Mouse (Mus musculus) right cerebral cortex, postnatal 4 days (tissue): Measurements from ENCODE around the gene Mettl27.
"Not testable (repeated sequence)": the region's sequence is repeated elsewhere in the genome, so short reads cannot be mapped to it uniquely, and the experiment has no call there.

ENCODE experiments used
- DNase-seq: peaks from one replicate; pipeline ENCODE4 v3.0.0-alpha.2; 2022

Gene Mettl27

DNA sequence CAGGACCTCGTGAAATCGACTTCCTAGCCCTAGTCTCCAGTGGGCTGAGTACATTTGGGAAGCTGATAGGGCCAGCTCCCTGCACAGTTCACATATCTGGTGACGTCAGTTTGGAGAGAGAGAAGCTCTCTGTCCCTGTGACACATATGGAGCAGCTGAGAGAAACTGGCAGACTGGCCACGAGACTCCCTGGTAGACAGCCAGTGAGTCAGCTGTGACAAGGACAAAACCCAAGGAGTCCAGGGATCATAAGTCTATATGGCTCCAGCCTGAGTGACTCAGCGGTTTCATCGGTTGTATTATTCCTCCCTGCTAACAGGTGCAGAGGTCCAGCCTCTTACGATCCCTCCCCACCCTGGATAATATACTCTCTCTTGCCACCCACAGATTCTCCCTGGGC lies 26.9 kb downstream of the Mettl27 start:
- no peak for DNase-seq

DNA sequence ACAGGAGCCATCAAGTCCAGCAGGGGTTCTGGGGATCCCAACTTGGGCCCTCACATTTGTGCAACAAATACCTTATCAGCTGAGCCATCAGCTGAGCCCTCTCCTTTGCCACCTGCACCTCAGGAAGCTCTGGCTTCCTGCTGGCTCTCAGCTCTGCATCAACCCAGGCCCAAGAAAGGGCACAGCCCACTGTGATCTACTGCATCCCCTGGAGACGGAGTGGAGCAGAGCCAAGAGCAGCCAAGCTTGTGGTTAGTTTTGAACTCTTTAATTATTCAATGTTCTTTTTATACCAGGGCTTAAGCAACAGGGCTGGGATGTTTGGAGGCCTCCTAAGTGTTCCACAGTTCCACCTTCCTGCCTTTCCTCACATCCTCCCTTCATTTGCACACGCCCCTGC lies 28.3 kb downstream of the Mettl27 start:
- DNase-seq, result no peak

DNA sequence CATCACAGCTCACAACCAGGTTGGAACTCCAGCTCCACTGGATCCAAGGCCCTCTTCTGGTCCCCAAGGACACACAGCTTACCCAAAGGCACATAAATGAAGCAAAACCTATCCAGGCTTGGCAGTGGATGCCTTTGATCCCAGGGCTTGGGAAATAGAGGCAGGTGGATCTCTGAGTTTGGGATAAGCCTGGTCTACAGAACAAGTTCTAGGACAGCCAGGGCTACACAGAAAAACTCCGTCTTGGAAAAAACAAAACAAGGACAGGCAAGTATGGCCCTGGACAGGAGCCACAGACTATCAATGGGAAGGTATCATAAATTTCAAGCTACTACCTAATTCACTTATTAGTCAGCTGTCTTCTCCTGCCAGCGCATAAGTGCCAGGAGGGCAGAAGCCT lies 29.4 kb downstream of the Mettl27 start:
- no peak for DNase-seq

DNA sequence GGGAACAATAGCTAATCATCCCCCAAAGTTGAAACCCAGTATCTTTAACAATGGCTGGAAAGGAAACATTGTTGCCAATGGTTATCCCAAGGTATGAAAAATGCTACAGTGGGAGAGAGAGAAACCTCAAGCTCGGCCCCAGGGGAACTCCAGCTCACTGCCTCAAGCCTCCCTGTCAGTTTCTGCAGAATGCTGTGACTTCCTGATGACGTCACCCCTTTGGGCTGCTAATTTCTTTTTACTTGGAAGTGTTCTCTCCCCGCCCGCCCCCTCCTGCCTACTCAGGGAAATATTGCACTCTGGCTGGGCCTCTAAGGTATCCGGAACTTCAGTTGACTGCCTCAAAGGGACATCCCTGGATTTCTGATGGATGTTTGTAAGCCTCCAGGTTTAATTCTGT lies 31.4 kb downstream of the Mettl27 start:
- DNase-seq, result no peak

DNA sequence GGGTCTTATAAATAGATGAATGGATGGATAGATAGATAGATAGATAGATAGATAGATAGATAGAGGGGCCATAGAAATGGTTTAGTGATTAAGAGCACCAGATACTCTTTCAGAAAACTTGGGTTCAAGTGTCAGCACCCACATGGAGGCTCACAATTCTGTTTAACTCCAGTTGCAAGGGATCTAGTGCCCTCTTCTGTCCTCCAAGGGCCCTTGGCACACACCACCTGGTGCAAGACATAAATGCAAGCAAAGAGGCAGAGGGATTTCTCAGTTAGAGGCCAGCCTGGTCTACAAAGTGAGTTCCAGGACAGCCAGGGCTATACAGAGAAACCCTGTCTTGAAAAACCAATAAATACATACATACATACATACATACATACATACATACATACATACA lies 32.5 kb downstream of the Mettl27 start:
- not testable (repeated sequence) for DNase-seq

DNA sequence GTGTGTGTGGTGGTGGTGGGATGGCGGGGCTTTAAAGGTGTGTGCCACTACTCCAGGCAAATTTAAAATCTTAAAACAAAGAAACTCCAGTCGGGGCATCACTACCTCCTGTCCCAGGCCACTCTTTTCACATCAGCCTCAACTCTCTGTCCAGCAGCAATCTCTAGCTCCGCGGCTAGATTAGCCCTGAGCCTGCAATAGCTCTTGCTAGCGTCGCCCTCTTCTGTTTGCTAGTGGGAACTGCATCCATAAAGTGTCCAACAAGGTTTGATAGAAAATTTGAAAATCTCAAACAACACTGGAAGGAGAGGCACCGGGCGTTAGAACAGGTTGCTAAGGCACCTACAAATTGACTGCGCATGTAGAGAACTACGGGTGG lies 33.3 kb downstream of the Mettl27 start:
- DNase-seq, result peak; percentile 65

DNA sequence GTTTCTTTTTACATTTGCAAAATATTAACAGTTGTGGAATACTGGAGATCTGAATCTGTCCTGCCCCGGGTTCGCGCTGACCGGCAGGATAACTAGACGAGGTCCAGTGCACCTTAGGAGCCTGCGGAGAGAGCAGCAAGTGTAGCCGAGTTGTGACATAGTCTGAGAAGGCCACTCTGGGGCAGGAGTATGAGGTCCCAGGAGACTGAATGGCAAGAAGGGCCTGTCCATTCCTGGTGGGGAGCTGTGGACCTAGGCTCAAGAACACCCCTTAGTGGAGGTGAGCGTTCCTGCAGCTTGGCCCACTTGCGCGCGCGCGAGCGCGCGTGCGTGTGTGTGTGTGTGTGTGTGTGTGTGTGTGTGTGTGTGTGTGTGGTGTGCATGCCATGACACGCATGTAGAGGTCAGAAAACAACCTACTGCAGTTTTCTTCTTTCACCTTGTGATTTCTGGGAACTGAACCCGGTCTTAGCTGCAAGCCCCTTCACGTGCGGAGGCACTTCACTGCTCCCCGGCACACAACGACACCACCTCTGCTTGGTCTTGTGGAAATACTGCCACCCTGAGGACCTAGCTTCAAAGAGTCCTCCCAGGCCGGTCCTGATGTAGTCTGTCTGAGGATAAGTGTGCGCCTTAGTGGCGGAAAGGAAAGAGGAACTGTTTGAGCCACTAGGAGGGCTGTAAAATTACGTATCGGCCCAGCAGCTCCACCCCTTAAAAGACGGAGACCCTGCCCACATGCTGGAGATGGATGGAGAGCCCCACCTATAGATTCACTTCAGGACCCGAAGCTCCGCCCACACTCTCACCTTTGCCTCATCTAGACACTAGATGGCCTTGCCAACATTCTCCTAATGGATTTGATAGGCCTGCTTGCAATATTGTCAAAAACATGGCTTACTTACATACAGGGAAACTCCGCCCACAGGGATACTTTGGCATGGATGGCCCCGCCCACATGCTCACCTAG lies 34.0 kb downstream of the Mettl27 start:
- DNase-seq, result peak; percentile 22

DNA sequence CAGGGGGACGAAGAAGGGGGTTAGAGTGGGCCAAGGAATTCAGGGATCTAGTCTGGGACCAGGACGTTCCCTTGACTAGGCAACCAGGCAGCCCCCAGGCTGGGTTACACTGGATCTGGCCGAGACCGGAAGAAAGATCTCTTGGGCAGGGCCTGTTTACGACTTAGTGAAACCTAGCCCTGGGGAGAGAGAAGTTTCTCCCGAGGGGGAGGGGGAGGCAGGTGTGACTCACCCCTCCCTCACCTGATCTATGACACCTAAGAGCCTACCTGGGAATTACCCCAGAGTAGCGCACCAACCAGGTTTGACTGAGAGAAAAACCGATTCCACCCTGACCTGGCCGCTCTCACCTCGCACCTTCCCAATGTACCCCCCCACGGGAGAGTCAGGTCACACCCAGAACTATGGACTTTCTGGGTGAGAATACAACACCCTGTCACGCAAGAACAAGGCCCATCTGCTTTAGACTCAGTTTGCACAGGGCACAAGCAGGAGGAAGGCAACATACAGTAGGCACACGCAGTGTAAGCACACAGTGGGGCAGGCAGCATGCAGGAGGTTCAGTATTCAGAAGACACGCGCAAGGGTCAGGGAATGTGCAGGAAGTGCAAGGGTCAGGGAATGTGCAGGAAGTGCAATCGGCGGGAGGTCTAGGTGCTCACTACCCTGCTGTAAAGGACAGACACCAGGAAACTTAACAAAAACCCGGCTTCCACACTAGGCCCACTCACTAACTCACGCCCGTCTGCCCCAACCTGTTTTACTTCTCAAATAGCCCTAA lies 35.2 kb downstream of the Mettl27 start:
- DNase-seq, result no peak

DNA sequence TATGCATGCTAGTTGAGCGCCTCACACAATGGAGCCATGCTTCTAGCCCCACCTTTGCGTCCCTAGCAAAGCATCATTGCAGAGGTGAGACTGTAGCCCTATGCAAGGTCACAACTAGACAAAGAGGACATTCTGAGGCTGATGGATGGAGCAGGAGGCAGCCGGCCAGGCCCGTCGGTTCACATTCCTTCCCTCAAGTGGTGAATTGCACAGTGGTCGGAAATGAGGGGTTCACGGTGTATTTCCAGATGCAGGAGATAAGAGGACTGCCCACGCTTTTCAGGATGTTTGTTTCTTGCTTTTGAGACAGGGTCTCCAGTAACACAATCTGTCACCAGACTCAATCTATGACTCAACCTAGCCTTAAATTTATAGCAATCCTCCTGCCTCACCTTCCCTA lies 38.5 kb downstream of the Mettl27 start:
- DNase-seq, result no peak

DNA sequence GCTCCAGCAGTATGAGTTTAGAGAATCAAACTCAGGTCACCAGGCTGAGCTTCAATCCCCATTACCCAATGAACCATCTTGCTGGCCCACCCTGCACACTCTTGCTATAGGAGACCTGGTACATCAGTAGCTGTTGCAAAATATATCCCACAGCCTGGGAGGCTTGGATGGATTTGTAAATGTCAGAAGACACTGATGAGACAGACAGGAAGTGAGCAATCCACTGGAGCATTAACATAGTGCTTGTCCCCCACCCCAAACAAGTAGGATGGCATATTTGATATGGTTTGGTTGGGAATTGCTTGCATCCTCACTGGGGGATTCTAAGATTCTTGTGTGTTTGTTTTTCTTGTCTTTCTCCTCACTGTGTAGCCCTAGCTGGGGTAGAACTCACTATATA lies 40.9 kb downstream of the Mettl27 start:
- no peak for DNase-seq

DNA sequence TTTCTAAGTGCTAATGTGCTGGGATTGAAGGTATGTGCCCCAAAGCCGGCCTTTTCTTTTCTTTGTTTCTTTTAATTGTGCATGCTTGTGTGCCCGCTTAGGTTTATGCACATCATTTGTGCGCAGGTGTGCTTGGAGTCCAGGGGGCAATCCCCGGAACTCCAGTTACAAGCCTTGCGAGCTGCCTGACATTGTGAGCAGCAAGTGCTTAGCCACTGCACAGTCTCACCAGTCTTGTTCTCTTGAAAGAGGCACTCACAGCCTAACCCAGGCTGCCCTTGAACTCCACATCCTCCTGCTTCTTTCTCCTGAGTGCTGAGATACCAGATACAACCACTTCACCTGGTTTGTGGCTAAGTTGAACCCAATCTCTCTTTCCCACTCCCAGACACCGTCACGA lies 41.4 kb downstream of the Mettl27 start:
- no peak for DNase-seq

DNA sequence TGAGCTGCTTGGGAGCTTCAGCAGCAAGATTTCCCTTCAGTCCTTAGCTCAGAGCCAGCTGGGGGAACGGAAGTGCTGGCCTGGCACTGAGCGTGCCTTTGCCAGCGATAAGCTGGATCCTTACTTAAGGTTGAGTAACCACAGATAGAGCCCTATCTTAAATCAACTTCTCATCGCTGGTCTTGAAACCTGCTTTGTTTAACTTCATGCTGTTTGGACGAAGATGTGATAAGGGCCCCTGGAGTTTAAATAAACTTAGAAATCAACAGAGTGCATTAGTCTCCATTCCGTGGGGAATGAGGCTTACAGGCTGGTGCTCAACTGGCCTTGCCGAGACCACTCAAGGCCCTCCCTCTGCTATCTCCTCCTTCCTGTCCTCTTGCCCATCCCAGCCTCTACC lies 42.1 kb downstream of the Mettl27 start:
- DNase-seq, result no peak

DNA sequence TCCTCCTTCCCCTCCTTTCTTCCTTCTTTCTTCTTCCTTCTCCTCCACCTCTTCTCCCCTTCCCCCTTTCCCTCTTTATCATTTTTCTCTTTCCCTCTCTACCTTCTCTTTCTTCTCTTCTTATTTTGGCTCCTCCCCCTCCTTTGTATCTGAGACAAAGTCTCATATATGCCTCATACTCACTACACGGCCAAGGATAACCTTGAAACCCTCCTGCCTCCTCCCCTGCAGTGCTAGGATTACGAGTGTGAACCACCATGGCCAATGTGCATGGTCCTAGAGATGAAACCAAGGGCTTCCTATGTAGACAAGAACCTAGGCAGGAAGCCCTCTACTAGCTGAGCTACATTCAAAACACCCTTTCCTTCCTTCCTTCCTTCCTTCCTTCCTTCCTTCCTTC lies 42.8 kb downstream of the Mettl27 start:
- DNase-seq, result no peak

DNA sequence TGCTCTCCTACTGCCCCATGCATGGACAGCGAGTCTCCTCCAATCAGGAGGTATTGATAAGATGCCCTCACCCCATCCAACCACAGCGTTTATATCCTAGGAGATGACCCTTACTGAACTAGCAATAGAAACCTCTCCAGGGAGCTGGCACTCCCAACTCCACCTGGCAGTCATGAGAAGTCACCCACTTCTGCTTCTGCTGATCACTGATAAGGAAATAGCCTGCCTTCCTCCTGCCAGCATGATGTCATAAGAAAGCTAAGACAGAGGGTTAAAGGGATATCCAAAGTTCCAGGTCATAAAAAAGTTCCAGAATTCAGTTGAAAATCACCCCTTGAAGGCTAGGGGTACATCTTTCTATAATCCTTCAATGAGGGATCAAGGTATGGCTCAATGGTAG lies 44.0 kb downstream of the Mettl27 start:
- DNase-seq, result no peak

DNA sequence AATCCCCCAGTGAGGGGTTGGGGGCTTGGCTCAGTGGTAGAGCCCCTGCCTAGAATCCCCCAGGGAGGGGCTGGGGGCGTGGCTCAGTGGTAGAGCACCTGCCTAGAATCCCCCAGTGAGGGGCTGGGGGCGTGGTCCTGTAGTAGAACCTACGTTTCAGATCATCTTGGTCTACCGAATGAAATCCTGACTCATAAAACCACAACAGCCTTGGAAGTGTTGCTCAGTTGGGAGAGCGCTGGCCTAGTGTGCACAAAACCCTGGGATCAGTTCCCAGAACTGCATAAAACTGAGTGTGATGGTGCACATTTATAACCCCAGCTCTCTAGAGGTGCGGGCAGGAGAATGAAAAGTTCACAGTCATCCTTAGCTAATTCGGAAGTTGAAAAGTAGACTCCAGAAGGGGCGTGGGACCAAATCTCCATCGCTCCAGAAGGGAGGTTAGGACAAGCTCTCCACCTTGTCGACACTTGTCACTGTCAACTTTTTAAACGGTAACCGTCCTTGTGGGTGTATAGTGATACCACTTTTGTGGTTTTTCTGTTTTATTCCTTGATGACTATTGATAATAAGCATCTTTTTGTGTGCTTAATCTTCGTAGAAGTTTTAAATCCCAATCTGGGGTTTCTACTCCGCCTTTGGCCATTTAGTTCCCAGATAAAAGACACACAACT lies 44.5 kb downstream of the Mettl27 start:
- no peak for DNase-seq

DNA sequence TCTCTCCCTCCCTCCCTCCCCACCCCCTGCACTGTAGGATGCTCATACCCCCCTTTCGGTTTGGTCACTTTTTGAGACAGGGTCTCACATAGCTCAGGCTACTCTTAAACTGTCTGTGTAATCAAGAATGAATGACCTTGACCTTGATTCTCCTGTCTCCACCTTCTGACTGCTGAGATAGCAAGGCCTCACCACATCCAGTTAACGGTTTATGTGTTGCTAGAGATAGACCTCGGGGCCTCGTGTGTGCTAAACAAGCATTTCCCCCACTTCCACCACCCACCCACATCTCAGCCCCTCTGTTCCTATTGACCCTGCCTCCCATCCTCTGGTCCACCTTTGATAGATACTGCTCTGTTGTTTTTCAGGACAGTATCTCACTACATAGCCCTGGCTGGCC lies 45.7 kb downstream of the Mettl27 start:
- DNase-seq, result no peak

DNA sequence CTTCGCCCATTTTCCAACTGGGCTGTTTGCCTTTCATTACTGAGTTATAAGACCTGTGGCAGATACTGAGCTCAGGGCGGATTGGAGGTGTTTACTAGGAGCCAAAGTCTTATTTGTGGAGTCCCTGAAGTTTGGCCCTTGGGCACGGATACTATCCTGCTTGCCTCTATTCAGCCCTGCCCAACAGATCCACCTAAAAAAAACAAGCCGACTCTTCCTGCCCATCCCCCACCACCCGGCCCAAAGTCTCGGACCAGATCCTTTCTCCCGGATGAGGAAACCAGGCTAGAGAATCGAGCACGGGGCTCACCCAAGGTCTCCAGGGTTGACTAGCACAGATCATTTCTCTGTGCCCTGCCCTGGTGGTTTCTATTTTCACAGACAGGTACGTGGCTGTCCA lies 49.0 kb downstream of the Mettl27 start:
- DNase-seq, result no peak

DNA sequence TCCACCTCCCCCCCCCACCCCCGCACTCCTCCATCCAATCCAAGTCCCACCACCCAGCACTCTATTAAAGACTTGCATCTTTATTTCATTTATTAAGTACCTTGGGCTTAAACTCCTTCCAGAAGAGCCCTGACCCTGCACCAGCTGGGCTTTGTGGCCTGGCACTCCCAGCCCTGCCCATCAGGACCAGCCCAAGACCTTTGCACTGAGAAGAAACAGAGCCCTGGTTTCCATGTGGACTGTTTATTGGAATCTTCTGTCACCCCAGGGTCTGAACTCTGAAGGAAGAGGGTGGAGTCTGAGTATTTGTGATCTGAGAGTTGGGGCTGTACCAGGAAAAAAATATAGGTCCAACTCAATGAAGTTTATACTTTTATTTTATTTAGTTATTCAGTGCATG lies 50.9 kb downstream of the Mettl27 start:
- DNase-seq, result no peak

DNA sequence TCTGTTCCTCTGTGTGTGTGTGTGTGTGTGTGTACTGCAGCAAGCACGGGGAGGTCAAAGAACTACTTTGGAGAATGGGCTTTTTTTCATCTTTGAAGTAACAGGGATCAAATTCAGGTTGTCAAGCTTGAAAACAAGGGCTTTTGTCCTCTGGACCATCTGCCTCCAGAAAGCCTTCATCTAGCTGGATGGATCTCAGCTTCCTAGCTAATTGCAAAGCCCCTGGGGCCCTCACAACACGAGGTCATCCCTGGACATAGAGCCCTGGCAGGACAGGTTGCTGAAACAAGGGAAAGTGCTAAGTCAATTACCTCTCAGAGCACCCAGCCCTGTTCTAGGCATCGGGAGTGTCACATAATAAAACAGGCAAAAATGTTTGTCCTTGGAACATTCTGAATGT lies 51.6 kb downstream of the Mettl27 start:
- no peak for DNase-seq

DNA sequence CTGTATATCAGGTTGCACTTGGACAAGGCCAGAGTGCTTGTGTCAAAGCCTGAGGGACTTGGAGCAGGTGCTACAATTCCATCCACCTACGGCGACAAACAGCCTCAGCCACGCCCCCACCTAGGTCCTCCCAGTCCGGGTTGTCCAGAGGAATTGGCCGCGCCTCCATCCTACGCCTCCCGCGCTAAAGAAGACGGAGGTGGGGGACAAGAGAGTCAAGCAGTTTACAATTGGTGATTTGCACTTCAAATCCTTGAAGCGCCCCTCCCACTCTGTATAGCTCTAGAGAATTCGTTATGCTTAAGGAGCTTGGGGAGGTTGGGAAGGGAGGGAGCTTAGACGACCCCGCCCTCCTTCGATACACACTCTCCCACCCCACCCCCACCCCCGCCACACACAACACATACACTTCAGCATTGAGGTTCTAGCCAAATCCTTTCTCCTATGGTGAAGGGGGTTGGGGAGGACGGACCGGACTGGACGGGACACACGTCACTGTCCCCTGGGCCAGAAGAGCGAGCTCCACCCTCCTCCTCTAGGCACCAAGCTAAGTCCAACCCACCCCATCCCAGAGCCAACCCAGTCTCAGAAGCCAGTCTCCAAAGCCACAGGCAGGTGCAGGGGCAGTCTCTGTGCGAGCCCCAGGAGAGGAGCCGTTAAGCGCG lies 53.6 kb downstream of the Mettl27 start, which contains the start of gene Cldn3:
TSS of gene Cldn3 (plus strand) at position 582 of the 665 bp plus-strand sequence.
- DNase-seq, result peak; percentile 31

DNA sequence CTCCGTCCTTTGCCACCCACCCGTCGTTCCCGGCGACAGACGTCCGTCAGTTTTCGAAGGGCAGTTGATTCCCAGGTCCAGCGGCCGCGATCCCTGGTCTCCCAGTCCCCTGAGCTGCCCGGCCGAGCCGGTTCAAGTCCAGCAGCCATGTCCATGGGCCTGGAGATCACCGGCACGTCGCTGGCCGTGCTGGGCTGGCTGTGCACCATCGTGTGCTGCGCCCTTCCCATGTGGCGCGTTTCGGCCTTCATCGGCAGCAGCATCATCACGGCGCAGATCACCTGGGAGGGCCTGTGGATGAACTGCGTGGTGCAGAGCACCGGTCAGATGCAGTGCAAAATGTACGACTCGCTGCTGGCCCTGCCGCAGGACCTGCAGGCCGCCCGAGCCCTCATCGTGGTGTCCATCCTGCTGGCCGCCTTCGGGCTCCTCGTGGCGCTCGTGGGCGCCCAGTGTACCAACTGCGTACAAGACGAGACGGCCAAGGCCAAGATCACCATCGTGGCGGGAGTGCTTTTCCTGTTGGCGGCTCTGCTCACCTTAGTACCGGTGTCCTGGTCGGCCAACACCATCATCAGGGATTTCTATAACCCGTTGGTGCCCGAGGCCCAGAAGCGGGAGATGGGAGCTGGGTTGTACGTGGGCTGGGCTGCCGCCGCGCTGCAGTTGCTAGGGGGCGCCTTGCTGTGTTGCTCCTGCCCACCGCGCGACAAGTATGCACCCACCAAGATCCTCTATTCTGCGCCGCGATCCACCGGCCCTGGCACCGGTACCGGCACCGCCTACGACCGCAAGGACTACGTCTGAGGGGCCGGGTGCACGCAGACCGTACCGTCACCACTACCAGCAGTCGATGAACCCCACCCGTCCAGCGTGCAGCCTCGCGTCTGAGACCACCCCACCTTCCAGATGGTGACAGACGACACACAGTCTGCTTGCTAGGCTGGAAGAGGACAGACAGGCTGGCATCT lies 54.4 kb downstream of the Mettl27 start:
- peak; percentile 53 for DNase-seq

DNA sequence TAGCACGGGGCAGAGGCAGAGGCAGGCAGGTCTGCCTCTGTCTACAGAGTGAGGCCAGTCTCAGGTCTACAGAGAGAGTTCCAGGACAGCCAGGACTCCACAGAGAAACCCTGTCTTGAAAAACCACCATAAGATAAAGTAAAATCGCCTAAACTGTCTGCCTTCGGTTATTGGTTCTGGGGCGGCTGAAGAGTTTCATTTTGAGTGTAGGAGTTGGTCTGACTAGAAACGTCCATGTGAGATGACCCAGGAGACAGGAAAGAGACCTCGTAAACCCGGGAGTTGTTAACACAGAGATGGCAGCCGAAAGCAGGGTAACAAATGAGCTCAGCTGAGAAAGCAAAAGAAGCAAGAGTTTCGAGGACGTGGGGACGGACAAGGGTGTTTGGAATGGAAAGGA lies 57.0 kb downstream of the Mettl27 start:
- DNase-seq, result no peak
